21 mouse cellular contexts compared by ENCODE assay signal in the genomic region with DNA sequence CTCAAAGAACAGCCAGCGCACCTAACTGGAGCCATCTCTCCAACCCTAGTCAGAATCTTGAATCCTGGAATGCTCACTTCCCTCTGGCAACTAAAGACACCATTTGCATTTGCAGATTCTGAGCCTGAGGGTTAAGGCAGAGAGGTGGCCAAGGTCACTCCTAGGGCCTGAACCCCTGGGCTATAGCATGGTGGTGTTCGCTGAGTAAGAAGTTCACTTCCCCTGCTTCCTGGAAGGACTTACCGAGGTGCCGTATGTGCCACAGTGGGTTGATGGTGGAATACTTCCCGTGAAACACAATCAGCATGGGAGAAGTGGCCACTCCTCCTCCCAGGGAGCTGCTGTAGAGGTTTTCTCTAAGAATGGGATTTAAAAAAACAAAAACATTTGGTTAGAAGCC. TPM values are rescaled to one million over a fixed set of nuclear protein-coding genes. Genes with fewer than 3 reads are reported as not detected.
"Had no signal": no experiment of that assay in that cellular context is flagged by ENCODE, and none has a peak within 500 bp of the region (broad histone marks: within the 10 kb centered on the region; RNA-seq: fewer than 3 reads in every experiment).

No protein-coding gene starts in this region.

- DNase-seq: lung, adult 2 months; lung, postnatal 14 days; lung, postnatal 36 days; retina, postnatal 1 day; right cerebral cortex, adult 18-20 months; right cerebral cortex, postnatal 25 days; right cerebral cortex, postnatal 4 days; spleen, adult 18-20 months; thymus, adult 18-20 months; thymus, postnatal 25 days; thymus, postnatal 4 days had no signal

- ATAC-seq: lung, postnatal 0 days; midbrain, embryonic 13.5 days; midbrain, embryonic 15.5 days had no signal

- H3K27me3 ChIP-seq: lung, embryonic 15.5 days; megakaryocyte, embryonic 14.5 days; midbrain, embryonic 13.5 days; midbrain, embryonic 15.5 days; neural tube, embryonic 13.5 days; neural tube, embryonic 15.5 days had no signal

- H3K4me3 ChIP-seq: lung, embryonic 15.5 days; megakaryocyte, embryonic 14.5 days; midbrain, embryonic 13.5 days; midbrain, embryonic 15.5 days; neural tube, embryonic 13.5 days; neural tube, embryonic 15.5 days had no signal

- H3K9ac ChIP-seq: lung, embryonic 15.5 days; midbrain, embryonic 13.5 days; midbrain, embryonic 15.5 days; neural tube, embryonic 13.5 days; neural tube, embryonic 15.5 days had no signal

- H3K4me1 ChIP-seq: lung, embryonic 15.5 days; megakaryocyte, embryonic 14.5 days; midbrain, embryonic 13.5 days; midbrain, embryonic 15.5 days; neural tube, embryonic 13.5 days; neural tube, embryonic 15.5 days had no signal

- H3K9me3 ChIP-seq: lung, embryonic 15.5 days; megakaryocyte, embryonic 14.5 days; midbrain, embryonic 13.5 days; midbrain, embryonic 15.5 days; neural tube, embryonic 13.5 days; neural tube, embryonic 15.5 days had no signal

- H3K4me2 ChIP-seq: lung, embryonic 15.5 days; midbrain, embryonic 11.5 days; midbrain, embryonic 13.5 days; midbrain, embryonic 15.5 days; neural tube, embryonic 13.5 days; neural tube, embryonic 15.5 days had no signal

- H3K27ac ChIP-seq: lung, embryonic 15.5 days; macrophage; midbrain, embryonic 13.5 days; midbrain, embryonic 15.5 days; neural tube, embryonic 13.5 days; neural tube, embryonic 15.5 days had no signal

RNA-seq across cellular contexts. Expression of gene Glt8d2, which starts 37.8 kb away (rescaled TPM):
- total RNA-seq: monocyte, adult 5-6 weeks had no signal
- polyA plus RNA-seq: macrophage had no signal
